Mouse (Mus musculus): ENCODE results near the gene Npsr1. TPM values are rescaled to one million over a fixed set of nuclear protein-coding genes. Genes with fewer than 3 reads are reported as not detected.

Gene Npsr1
- polyA plus RNA-seq, 1 experiment from 2014 or later, result not detected

DNA sequence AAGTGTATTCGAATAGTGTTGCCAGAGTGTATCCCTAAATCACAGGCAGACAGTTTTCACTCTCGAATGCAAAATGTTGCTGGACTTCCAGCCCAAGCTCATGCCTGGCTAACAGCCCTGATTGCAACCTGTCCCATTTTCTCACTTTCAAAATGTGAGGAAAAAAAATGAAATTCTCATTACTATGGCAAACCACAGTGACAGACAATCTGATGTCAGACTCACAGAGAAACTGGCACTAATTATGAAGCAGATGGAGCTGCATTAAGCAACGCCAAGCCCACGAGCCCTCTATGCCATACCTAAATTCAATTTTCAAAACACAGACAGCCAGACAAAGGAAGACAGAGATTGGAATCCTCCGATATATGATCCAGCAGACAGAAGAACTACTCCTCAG is 88.5 kb downstream of the Npsr1 start:
- ATAC-seq (replicated peaks; ENCODE audit: low FRiP score) (no peak), DNase-seq (ENCODE audit: low spot score) (no peak)
- H3K4me1 ChIP-seq (replicated peaks; ENCODE audit: control insufficient read depth, insufficient read depth, low read length), result no peaks in the 10 kb centered on the region
- no peak overlapping the region for H3K27ac ChIP-seq (ENCODE audit: low read depth, low read length)
- no peak overlapping the region for H3K4me3 ChIP-seq (ENCODE audit: low read depth, low read length)
- H3K4me2 ChIP-seq (ENCODE audit: low read depth, low read length, severe bottlenecking), result no peak overlapping the region
- H3K27me3 ChIP-seq (ENCODE audit: control insufficient read depth, insufficient read depth, low read length), result no peaks in the 10 kb centered on the region
- H3K9me3 ChIP-seq (ENCODE audit: control insufficient read depth, low read length), result no peaks in the 10 kb centered on the region
- no peak overlapping the region for H3K9ac ChIP-seq (ENCODE audit: low read length)
- WGBS, result 80% methylated on average over 5 of the region's 5 CpGs
- H3K36me3 ChIP-seq (ENCODE audit: control insufficient read depth, insufficient read depth, low read length), result no peaks in the 10 kb centered on the region

DNA sequence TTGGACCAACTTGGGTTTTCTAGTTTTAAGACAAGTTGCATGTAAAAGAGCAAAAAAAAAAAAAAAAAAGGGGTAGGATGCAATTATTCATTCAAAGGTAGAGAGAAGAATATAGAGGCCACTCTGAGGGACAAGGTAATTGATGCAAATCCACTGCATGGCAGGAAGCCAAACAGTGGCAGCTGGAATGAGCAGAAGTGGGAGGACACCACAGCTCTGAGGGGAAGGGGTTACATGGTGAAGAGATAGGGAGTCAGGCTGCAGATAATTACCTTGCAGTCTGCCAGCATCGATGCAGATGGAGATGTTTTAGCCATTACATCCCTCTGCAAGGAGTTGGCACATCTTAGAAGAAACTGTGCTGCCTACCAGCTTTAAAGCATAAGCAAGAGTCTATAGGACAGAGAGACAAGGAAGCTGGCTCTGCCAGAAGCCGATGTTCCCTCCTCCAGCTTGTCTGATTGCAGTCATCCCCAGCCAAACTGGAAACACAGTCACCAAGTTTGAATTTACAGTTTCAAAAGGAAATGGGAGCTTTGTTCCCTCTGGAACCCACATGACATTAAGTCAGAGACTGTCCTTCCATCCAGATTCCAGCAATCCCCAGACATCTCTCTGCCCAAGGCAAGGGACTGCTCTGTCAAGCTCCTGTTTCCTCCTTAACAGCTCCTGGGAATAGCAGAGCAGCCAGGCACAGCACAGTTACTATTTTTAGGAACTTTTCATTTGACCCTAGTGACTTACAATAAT is 91.9 kb downstream of the Npsr1 start:
- 65% methylated on average over 2 of the region's 2 CpGs for WGBS
- Histone ChIP-seq H3K36me3 (ENCODE audit: control insufficient read depth, insufficient read depth, low read length) (no peaks in the 10 kb centered on the region), H3K4me3 (ENCODE audit: low read depth, low read length) (no peak overlapping the region), H3K27ac (ENCODE audit: low read depth, low read length) (no peak overlapping the region), H3K4me2 (ENCODE audit: low read depth, low read length, severe bottlenecking) (no peak overlapping the region), H3K4me1 (replicated peaks; ENCODE audit: control insufficient read depth, insufficient read depth, low read length) (no peaks in the 10 kb centered on the region), H3K9me3 (ENCODE audit: control insufficient read depth, low read length) (no peaks in the 10 kb centered on the region), H3K27me3 (ENCODE audit: control insufficient read depth, insufficient read depth, low read length) (no peaks in the 10 kb centered on the region), H3K9ac (ENCODE audit: low read length) (no peak overlapping the region)
- ATAC-seq (replicated peaks; ENCODE audit: low FRiP score) (peak; percentile 77), DNase-seq (ENCODE audit: low spot score) (no peak)

DNA sequence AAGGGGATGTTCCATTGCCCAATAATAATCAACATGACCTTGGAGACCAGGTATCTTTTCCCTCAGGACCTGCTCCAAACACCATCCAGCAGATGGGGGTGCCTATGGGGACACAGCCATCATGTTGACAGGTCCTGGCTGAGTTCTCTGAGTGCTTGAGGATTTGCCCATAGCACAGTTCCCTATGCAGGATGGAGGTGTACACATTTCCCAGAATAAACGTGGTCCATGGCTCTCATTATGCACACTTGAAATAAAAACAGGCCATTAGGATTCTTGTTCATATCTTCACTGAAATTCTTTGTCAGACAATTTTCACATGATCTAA is 92.4 kb downstream of the Npsr1 start:
- H3K9me3 ChIP-seq (ENCODE audit: control insufficient read depth, low read length), result no peaks in the 10 kb centered on the region
- DNase-seq (ENCODE audit: low spot score) (no peak), ATAC-seq (replicated peaks; ENCODE audit: low FRiP score) (no peak)
- no peak overlapping the region for H3K9ac ChIP-seq (ENCODE audit: low read length)
- no peaks in the 10 kb centered on the region for H3K4me1 ChIP-seq (replicated peaks; ENCODE audit: control insufficient read depth, insufficient read depth, low read length)
- H3K4me2 ChIP-seq (ENCODE audit: low read depth, low read length, severe bottlenecking), result no peak overlapping the region
- WGBS, result 66% methylated on average over 1 of the region's 1 CpGs
- H3K36me3 ChIP-seq (ENCODE audit: control insufficient read depth, insufficient read depth, low read length), result no peaks in the 10 kb centered on the region
- H3K27ac ChIP-seq (ENCODE audit: low read depth, low read length), result no peak overlapping the region
- no peaks in the 10 kb centered on the region for H3K27me3 ChIP-seq (ENCODE audit: control insufficient read depth, insufficient read depth, low read length)
- H3K4me3 ChIP-seq (ENCODE audit: low read depth, low read length), result no peak overlapping the region

DNA sequence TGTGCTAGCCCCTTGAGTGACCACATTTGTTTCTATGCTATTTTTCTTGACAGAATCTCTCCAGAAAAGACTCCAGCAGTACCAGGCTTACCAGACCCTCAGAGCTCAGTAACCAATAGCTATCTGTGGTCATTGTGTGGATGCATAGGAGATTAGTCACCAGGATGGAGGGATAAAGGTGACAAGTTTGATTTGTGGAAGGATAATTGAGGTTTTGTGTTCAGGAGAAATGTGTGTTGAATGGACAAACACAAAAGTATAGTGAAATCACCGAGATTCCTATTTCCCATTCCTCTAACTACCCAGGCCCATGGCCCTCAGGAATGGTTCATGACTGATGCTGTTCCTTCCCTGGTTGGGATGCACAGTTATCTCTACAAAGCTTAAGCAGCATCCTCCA is 100.5 kb downstream of the Npsr1 start:
- Histone ChIP-seq H3K4me2 (ENCODE audit: low read depth, low read length, severe bottlenecking) (no peak overlapping the region), H3K36me3 (ENCODE audit: control insufficient read depth, insufficient read depth, low read length) (no peaks in the 10 kb centered on the region), H3K27ac (ENCODE audit: low read depth, low read length) (no peak overlapping the region), H3K4me1 (replicated peaks; ENCODE audit: control insufficient read depth, insufficient read depth, low read length) (no peaks in the 10 kb centered on the region), H3K9me3 (ENCODE audit: control insufficient read depth, low read length) (no peaks in the 10 kb centered on the region), H3K27me3 (ENCODE audit: control insufficient read depth, insufficient read depth, low read length) (no peaks in the 10 kb centered on the region), H3K9ac (ENCODE audit: low read length) (no peak overlapping the region), H3K4me3 (ENCODE audit: low read depth, low read length) (no peak overlapping the region)
- DNase-seq (ENCODE audit: low spot score) (no peak), ATAC-seq (replicated peaks; ENCODE audit: low FRiP score) (no peak)
- 59% methylated on average over 1 of the region's 1 CpGs for WGBS

DNA sequence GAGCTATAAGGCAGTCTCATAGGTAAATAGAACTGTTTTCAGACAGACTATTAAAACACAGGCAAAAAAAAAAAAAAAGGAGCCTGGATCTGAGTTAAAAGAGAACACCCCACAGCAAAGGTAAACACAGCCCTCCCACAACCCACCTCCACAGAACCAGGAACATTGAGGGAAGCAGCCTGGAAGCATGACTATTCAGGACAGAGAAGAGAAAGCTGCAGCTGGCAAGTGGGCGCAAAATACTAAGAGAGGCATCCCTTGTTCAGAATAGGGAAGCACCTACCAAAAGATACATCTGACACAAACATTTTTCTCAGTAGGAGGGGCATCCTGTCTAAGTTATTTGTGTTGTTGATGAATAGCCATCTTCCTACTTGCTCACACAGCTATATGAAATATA is 113.8 kb downstream of the Npsr1 start:
- 93% methylated on average over 1 of the region's 1 CpGs for WGBS
- DNase-seq (ENCODE audit: low spot score) (no peak), ATAC-seq (replicated peaks; ENCODE audit: low FRiP score) (no peak)
- no peak overlapping the region for H3K4me2 ChIP-seq (ENCODE audit: low read depth, low read length, severe bottlenecking)
- H3K4me1 ChIP-seq (replicated peaks; ENCODE audit: control insufficient read depth, insufficient read depth, low read length), result no peaks in the 10 kb centered on the region
- no peak overlapping the region for H3K9ac ChIP-seq (ENCODE audit: low read length)
- no peaks in the 10 kb centered on the region for H3K27me3 ChIP-seq (ENCODE audit: control insufficient read depth, insufficient read depth, low read length)
- H3K27ac ChIP-seq (ENCODE audit: low read depth, low read length), result no peak overlapping the region
- H3K4me3 ChIP-seq (ENCODE audit: low read depth, low read length), result no peak overlapping the region
- H3K36me3 ChIP-seq (ENCODE audit: control insufficient read depth, insufficient read depth, low read length), result no peaks in the 10 kb centered on the region
- H3K9me3 ChIP-seq (ENCODE audit: control insufficient read depth, low read length), result no peaks in the 10 kb centered on the region

DNA sequence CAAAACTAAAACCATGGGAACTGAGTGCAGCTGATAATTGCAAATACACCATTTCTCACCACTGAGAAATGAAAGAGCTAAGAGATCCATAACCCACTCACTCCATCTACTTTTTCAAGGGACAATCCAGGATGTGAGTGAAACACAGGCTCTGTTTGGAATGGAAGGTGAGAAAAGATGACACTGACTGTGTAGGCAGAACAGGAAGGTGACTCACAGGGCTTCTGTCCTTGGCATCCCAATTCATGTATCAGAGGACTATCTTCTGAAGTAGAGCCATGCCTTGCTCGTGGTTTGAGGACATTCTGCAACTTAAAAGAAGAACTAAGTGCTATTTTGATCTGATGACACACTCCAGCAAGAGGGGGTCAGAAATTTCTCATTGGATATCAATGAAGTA is 119.9 kb downstream of the Npsr1 start:
- Histone ChIP-seq H3K4me1 (replicated peaks; ENCODE audit: control insufficient read depth, insufficient read depth, low read length) (no peaks in the 10 kb centered on the region), H3K27me3 (ENCODE audit: control insufficient read depth, insufficient read depth, low read length) (no peaks in the 10 kb centered on the region), H3K4me2 (ENCODE audit: low read depth, low read length, severe bottlenecking) (no peak overlapping the region), H3K27ac (ENCODE audit: low read depth, low read length) (no peak overlapping the region), H3K9ac (ENCODE audit: low read length) (no peak overlapping the region), H3K36me3 (ENCODE audit: control insufficient read depth, insufficient read depth, low read length) (no peaks in the 10 kb centered on the region), H3K9me3 (ENCODE audit: control insufficient read depth, low read length) (no peaks in the 10 kb centered on the region), H3K4me3 (ENCODE audit: low read depth, low read length) (no peak overlapping the region)
- 59% methylated on average over 1 of the region's 1 CpGs for WGBS
- DNase-seq (ENCODE audit: low spot score), result no peak
- no peak for ATAC-seq (replicated peaks; ENCODE audit: low FRiP score)

DNA sequence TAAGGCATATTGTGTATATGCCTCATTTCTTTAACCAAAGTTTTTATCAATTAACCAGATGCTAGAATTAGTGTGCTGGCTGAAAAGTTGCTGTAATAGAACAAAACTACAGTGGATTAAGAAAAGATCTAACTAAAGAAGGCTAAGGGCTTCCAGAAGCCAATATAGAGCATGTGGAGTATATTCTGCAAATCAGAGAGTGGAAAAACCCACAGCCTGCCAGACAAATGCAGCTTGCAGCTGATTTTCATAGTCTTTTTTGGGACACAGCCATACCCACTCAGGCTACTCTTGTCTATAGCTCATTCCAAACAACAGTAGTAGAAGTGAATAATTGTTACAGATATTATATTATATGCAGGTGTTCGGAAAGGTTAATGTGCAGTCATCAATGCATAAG is 138.7 kb downstream of the Npsr1 start:
- no peak for ATAC-seq (replicated peaks; ENCODE audit: low FRiP score)
- H3K27me3 ChIP-seq (ENCODE audit: control insufficient read depth, insufficient read depth, low read length), result no peaks in the 10 kb centered on the region
- 98% methylated on average over 1 of the region's 1 CpGs for WGBS

DNA sequence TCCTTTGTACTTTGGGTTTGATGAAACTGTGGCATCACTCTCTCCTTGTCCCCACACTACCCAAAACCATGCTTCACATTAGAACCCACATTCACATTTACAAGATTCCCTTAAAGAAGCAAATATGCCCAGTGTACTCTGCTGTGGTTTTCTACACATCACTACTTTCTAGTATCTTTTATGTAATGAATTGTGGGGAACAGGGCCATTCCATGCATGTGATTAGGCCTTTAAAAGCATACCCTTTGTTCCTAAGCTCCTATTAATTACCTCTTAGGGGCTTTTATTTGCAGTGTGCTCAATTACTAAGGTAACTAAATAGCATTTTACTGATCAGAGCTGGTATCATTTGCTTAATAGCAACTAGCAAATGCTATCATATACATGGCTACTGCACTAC is 149.8 kb downstream of the Npsr1 start:
- Histone ChIP-seq H3K4me3 (ENCODE audit: low read depth, low read length) (no peak overlapping the region), H3K9me3 (ENCODE audit: control insufficient read depth, low read length) (no peaks in the 10 kb centered on the region), H3K4me1 (replicated peaks; ENCODE audit: control insufficient read depth, insufficient read depth, low read length) (no peaks in the 10 kb centered on the region), H3K36me3 (ENCODE audit: control insufficient read depth, insufficient read depth, low read length) (no peaks in the 10 kb centered on the region), H3K27ac (ENCODE audit: low read depth, low read length) (no peak overlapping the region), H3K9ac (ENCODE audit: low read length) (no peak overlapping the region), H3K27me3 (ENCODE audit: control insufficient read depth, insufficient read depth, low read length) (no peaks in the 10 kb centered on the region), H3K4me2 (ENCODE audit: low read depth, low read length, severe bottlenecking) (no peak overlapping the region)
- DNase-seq (ENCODE audit: low spot score), result no peak
- no peak for ATAC-seq (replicated peaks; ENCODE audit: low FRiP score)

More for the DNA sequence above, 138.7 kb downstream of the Npsr1 start:
- H3K4me2 ChIP-seq (ENCODE audit: low read depth, low read length, severe bottlenecking), result no peak overlapping the region
- H3K9ac ChIP-seq (ENCODE audit: low read length), result no peak overlapping the region
- H3K9me3 ChIP-seq (ENCODE audit: control insufficient read depth, low read length), result no peaks in the 10 kb centered on the region
- no peak overlapping the region for H3K27ac ChIP-seq (ENCODE audit: low read depth, low read length)
- no peak overlapping the region for H3K4me3 ChIP-seq (ENCODE audit: low read depth, low read length)
- H3K4me1 ChIP-seq (replicated peaks; ENCODE audit: control insufficient read depth, insufficient read depth, low read length), result no peaks in the 10 kb centered on the region
- no peaks in the 10 kb centered on the region for H3K36me3 ChIP-seq (ENCODE audit: control insufficient read depth, insufficient read depth, low read length)
- no peak for DNase-seq (ENCODE audit: low spot score)

DNA sequence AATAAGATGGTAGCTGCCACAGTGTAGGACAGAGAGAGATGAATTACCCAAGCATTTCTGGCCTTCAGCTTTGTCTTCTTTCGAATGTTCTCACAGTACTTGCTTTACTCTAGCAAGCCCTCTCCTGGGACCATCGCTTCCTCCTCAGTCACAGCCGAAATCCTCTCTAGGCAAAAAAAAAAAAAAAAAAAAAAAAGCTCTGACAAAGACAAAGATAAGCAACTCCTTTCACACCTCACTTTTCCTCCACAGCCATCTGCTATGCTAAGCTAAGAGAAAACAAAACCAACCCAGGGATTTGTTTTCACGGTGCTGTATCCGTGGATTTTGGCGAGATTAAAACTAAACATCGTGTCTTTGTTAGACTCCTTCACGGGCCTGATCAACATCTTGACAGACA is 156.4 kb downstream of the Npsr1 start:
- 79% methylated on average over 8 of the region's 8 CpGs for WGBS
- Histone ChIP-seq H3K27ac (ENCODE audit: low read depth, low read length) (no peak overlapping the region), H3K9ac (ENCODE audit: low read length) (no peak overlapping the region), H3K27me3 (ENCODE audit: control insufficient read depth, insufficient read depth, low read length) (no peaks in the 10 kb centered on the region), H3K4me3 (ENCODE audit: low read depth, low read length) (no peak overlapping the region), H3K36me3 (ENCODE audit: control insufficient read depth, insufficient read depth, low read length) (no peaks in the 10 kb centered on the region), H3K9me3 (ENCODE audit: control insufficient read depth, low read length) (no peaks in the 10 kb centered on the region), H3K4me2 (ENCODE audit: low read depth, low read length, severe bottlenecking) (no peak overlapping the region), H3K4me1 (replicated peaks; ENCODE audit: control insufficient read depth, insufficient read depth, low read length) (no peaks in the 10 kb centered on the region)
- DNase-seq (ENCODE audit: low spot score), result no peak
- no peak for ATAC-seq (replicated peaks; ENCODE audit: low FRiP score)
